Mouse (Mus musculus) gastrocnemius, adult 8-10 months (tissue): Measurements from ENCODE around the gene Zfp365. TPM values are rescaled to one million over a fixed set of nuclear protein-coding genes. Genes with fewer than 3 reads are reported as not detected.

Source experiments
- DNase-seq, 2 experiments: peaks; one replicate each; pipeline ENCODE4 v3.0.0; 2022; ENCODE audit warnings: low spot score in 2 of 2
- total RNA-seq, 4 experiments: library from RNA; stranded (reverse); gene quantifications; 2 replicates each; pipeline ENCODE4 v1.2.4; 2022

Zfp365 gene
- total RNA-seq, 4 experiments from 2014 or later: 0.22 to 0.48 (median 0.27) TPM

DNA sequence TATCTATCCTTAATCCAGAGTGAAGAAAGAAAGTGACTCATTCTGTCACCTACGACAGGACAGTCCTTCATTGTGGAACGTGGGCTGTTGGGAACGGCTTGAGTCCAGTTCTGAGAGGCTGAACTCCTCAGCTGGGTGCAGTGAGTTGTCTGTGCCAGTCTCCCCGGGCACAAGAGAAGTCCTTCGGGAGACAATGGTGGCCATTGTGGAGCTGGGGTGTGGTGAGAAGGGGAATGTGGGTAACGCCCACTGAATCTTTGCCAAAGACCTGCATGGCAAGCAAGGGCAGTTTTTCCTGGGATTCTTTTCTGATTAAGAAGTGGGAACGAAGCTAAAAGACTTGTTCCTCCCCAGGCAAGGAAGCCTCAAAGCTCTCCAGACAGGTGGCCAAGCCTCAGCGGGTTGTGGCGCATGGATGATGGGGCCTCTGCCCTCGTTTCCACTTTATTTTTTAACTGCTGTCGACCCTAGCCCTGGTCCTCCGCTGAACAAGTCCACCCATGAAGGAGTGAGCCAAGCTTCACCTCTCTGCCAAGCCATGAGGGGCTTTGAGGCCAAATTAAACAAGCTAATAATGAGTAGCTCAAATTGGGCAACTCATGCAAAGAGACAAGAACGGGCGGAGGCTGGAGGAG is 66.3 kb downstream of the Zfp365 start:
- no peak for DNase-seq

DNA sequence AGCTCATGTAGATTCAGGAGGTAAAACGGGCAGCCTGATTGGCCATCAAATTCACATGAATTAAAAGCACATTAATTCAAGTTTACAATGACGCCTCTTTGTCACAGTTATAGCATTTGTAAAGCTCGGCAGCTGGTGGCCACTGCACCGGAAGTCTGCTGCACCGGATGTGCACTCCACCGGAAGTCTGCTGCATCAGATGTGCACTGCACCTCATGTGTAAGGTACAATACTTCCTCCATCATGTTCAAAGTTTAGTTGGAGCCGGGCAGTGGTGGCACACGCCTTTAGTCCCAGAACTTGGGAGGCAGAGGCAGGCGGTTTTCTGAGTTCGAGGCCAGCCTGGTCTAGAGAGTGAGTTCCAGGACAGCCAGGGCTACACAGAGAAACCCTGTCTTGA is 70.9 kb downstream of the Zfp365 start:
- DNase-seq: no peak

DNA sequence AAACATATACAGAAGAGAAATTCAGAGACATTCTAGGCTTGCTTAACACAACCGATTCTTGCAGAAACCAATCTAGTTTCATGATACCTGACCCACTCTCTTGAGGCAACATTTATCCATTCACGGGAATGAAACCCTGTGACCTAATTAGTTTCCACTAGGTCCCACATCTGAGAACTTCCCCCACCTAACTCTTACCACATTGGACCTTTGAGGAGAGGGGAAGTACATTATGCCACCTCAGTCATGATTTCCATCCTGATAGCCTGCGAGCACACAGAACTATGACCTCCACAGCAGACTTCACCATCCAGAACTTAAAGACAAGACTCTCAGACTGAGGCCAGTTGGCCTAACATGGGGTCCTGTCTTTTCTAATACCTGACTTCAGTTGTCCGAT is 71.7 kb downstream of the Zfp365 start:
- no peak for DNase-seq

DNA sequence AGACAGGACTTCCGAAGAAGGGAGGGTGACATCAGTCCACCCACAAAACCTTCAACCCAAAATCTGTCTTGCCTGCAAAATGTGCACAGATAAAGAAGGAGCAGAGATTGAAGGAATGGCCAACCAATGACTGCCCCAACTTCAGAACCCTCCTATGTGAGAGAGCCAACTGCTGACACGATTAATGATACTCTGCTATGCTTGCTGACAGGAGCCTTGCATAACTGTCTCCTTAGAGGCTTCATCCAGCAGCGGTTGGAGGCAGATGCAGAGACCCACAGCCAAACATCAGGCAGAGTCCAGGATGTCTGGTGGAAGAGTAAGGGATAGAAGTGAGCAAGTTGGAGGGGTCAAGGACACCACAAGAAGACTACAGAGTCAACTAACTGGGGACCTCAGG is 73.3 kb downstream of the Zfp365 start:
- DNase-seq: peak; percentile 6 to 32

DNA sequence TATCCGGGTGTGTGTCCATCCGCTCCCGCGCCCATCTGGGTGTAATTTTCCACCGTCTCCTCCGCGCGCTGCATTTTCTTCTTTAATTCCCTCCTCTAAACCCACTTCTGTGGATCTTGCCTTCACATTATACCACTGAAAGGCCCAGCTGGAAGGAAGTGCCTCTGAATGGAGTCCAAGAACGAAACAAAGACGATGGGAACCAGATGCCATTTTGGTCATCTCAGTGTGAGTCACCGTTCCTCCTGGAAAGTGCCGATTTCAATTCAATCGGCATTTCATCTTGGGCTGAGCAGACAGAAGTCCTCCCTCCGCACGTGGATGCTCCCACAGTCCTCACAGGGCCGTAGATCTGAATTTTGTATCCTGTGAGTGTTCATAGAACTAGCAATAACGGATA is 76.0 kb downstream of the Zfp365 start:
- DNase-seq: peak in 1 of 2 experiments; percentile 21

Other genes with a start within 250 kb of the Zfp365 start
- under 1 TPM; 0.46 to 0.75 (median 0.57) TPM for gene Rtkn2, start 66.9 kb upstream of the Zfp365 start, total RNA-seq